Mouse (Mus musculus): ENCODE results near the gene Olfr772. TPM values are rescaled to one million over a fixed set of nuclear protein-coding genes. Genes with fewer than 3 reads are reported as not detected.
"Not testable (repeated sequence)": the region's sequence is repeated elsewhere in the genome, so short reads cannot be mapped to it uniquely, and the experiment has no call there.

The Olfr772 gene
- total RNA-seq (2021) = not detected

DNA sequence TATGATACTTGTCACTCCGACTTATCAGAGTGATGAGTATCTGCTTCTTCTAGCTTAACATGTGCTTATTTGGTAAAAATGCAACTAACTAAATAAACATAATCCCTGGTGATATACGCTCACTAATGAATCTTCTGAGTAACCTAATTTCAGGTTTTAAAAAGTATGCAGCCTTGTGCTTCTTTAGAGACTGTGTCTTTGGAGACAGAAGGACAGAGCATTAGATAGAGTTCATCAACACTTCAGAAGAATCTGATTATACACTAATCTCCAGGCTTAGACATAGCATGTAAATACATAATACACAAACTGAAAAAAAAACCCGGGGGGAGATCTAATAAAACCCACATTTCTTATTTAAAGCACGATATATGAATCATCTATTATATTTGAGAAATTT, at the start of gene Olfr772:
Olfr772 (minus strand) TSS at position 101 of the 400 bp plus-strand sequence.
- intact Hi-C loops (cut with DNase I); DNase-seq (ENCODE audit: low spot score in 2 of 2): not testable (repeated sequence)

DNA sequence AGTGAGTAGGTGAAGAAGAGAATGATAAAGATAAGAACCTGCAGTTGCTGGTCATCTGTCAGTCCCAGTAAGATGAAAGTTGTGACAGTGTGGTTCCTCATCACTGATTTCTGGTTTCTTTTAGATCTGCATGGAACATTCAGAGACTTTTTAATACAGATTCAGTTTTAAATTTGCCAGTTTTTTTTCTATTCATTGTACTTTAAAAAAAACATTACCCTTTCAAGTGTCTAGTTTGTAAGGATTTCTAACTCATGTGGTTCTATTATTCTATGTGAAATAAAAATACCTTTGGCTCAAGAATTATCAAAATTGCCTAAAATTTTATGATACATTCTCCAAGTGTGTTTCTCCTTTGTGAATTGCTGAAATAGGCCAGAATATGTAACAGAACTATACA, 9.6 kb upstream of the Olfr772 start, which contains the start of gene Olfr773:
Olfr773 (minus strand) TSS at position 101 of the 400 bp plus-strand sequence.
- intact Hi-C loops (cut with DNase I); DNase-seq (ENCODE audit: low spot score in 2 of 2): not testable (repeated sequence)

DNA sequence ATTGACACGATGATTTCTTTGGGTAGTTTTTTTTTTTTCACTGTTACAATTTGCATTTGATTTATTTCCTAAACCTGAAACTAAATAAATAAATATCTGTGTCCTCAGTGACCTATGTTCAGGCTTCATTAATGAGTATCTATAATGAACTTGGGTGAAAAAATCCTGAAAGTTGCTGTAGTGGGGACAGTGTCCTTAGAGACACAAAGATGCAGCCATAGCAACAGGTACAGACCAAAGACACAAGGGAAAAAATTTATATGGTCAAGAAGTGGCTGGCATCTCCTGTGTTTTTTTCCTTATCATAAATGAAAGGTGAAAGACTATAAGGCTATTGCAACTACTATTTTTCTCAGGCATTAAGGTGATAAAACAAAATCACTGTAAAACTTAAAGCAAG, 13.1 kb downstream of the Olfr772 start, which contains the start of gene Olfr771:
Olfr771 (minus strand) TSS at position 101 of the 400 bp plus-strand sequence.
- no peak for DNase-seq (ENCODE audit: low spot score in 2 of 2)
- intact Hi-C loops (cut with DNase I) = no loop called here

DNA sequence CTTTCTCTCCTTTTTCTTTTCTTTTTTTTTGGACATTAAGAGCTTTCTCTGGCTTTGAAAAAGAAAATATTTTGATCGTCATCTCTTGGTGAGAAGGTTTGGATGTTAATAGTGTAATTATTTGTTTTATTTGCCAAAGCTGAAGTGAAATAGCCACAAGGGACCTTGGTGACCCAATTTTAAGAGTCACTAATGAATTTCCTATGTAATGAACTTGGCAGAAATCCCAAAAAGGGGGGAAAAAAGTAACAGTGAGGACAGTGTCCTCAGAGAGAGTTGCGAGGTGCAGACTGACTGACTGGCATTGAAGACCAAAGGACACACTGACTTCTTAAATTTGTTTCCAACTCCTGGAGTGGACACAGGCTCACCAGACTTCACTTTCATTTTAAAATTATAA, 38.8 kb downstream of the Olfr772 start, which contains the start of gene Olfr770:
Olfr770 (minus strand) TSS at position 101 of the 400 bp plus-strand sequence.
- DNase-seq (ENCODE audit: low spot score in 2 of 2) = no peak
- intact Hi-C loops (cut with DNase I) = no loop called here

Other genes with a start within 250 kb of the Olfr772 start
- 10 to 100 TPM; 13.0 to 16.5 TPM for gene Itga7, start 244.1 kb downstream of the Olfr772 start, total RNA-seq (2021)
- gene Mettl7b, start 216.9 kb downstream of the Olfr772 start, total RNA-seq (2021) = not detected
- not detected for gene Olfr9, start 188.5 kb downstream of the Olfr772 start, total RNA-seq (2021)
- gene Olfr763, start 167.1 kb downstream of the Olfr772 start, total RNA-seq (2021) = not detected
- gene Olfr764-ps1, start 138.0 kb downstream of the Olfr772 start, total RNA-seq (2021) = not detected
- gene Olfr765, start 127.9 kb downstream of the Olfr772 start, total RNA-seq (2021) = not detected
- not detected for gene Olfr766-ps1, start 108.9 kb downstream of the Olfr772 start, total RNA-seq (2021)
- gene Olfr767, start 95.0 kb downstream of the Olfr772 start, total RNA-seq (2021) = not detected
- not detected for gene Olfr768, start 78.5 kb downstream of the Olfr772 start, total RNA-seq (2021)
- not detected for gene Olfr769, start 60.1 kb downstream of the Olfr772 start, total RNA-seq (2021)
- not detected for gene Olfr770, start 38.9 kb downstream of the Olfr772 start, total RNA-seq (2021)
- gene Olfr771, start 13.2 kb downstream of the Olfr772 start, total RNA-seq (2021) = not detected
- not detected for gene Olfr773, start 9.5 kb upstream of the Olfr772 start, total RNA-seq (2021)
- not detected for gene Olfr774, start 58.3 kb upstream of the Olfr772 start, total RNA-seq (2021)
- gene Olfr775, start 70.5 kb upstream of the Olfr772 start, total RNA-seq (2021) = not detected
- not detected for gene Olfr776, start 81.2 kb upstream of the Olfr772 start, total RNA-seq (2021)
- gene Olfr777, start 93.6 kb upstream of the Olfr772 start, total RNA-seq (2021) = not detected
- not detected for gene Olfr780, start 140.2 kb upstream of the Olfr772 start, total RNA-seq (2021)
- not detected for gene Olfr781, start 150.9 kb upstream of the Olfr772 start, total RNA-seq (2021)
- gene Olfr782, start 170.9 kb upstream of the Olfr772 start, total RNA-seq (2021) = not detected
- gene Olfr784, start 206.2 kb upstream of the Olfr772 start, total RNA-seq (2021) = under 1 TPM; 0.12 to 0.20 TPM
- not detected for gene Olfr785, start 227.5 kb upstream of the Olfr772 start, total RNA-seq (2021)
- not detected for gene Olfr786, start 249.4 kb upstream of the Olfr772 start, total RNA-seq (2021)

Data from left cerebral cortex, postnatal 36 days (tissue).